ENCODE assay signal across 25 mouse cellular contexts in genomic region chr3:51821551-51821950, GRCm38 (mm10).
DNase-seq lines count a peak whose midpoint lies in the region; ATAC-seq and TF ChIP-seq lines count a peak whose summit lies in the region.
"Had no signal": no experiment of that assay in that cellular context is flagged by ENCODE, and none has a peak within 500 bp of the region (broad histone marks: within the 10 kb centered on the region; RNA-seq: fewer than 3 reads in every experiment).

No protein-coding gene starts in this region.

- intact Hi-C loops in left cerebral cortex, adult 2 months (cut with DNase I), result no loop called here

- H3K27me3 ChIP-seq in heart, embryonic 12.5 days (replicated peaks), result no peaks in the 10 kb centered on the region
- no peaks in the 10 kb centered on the region for H3K27me3 ChIP-seq in limb, embryonic 12.5 days
- no peaks in the 10 kb centered on the region for H3K27me3 ChIP-seq in limb, embryonic 10.5 days (ENCODE audit: low read depth, poor library complexity, severe bottlenecking)
- H3K27me3 ChIP-seq: forebrain, embryonic 13.5 days; hindbrain, embryonic 12.5 days; intestine, embryonic 15.5 days; limb, embryonic 13.5 days; liver, embryonic 13.5 days; midbrain, embryonic 13.5 days; neural tube, embryonic 13.5 days had no signal

- H3K4me3 ChIP-seq in heart, embryonic 12.5 days, result no peak overlapping the region
- H3K4me3 ChIP-seq in limb, embryonic 12.5 days (replicated peaks), result no peak overlapping the region
- H3K4me3 ChIP-seq in limb, embryonic 10.5 days, result no peak overlapping the region
- no peak overlapping the region for H3K4me3 ChIP-seq in left cerebral cortex, adult 2 months
- H3K4me3 ChIP-seq: forebrain, embryonic 13.5 days; hindbrain, embryonic 12.5 days; intestine, embryonic 15.5 days; limb, embryonic 13.5 days; liver, embryonic 13.5 days; midbrain, embryonic 13.5 days; neural tube, embryonic 13.5 days had no signal

- no peak overlapping the region for H3K9ac ChIP-seq in heart, embryonic 12.5 days
- H3K9ac ChIP-seq in limb, embryonic 12.5 days (replicated peaks), result no peak overlapping the region
- H3K9ac ChIP-seq: forebrain, embryonic 13.5 days; hindbrain, embryonic 12.5 days; intestine, embryonic 15.5 days; limb, embryonic 13.5 days; liver, embryonic 13.5 days; midbrain, embryonic 13.5 days; neural tube, embryonic 13.5 days had no signal

- ATAC-seq in heart, embryonic 12.5 days (ENCODE audit: insufficient number of reproducible peaks, low FRiP score), result peak; percentile 77
- no peak for ATAC-seq in limb, embryonic 12.5 days (ENCODE audit: insufficient number of reproducible peaks, insufficient read depth, low FRiP score, low TSS enrichment, low read depth)
- ATAC-seq: CD4-positive, CD25-positive, alpha-beta regulatory T cell, adult 4 months; forebrain, embryonic 13.5 days; hindbrain, postnatal 0 days; intestine, embryonic 15.5 days; midbrain, embryonic 13.5 days had no signal

- no peaks in the 10 kb centered on the region for H3K36me3 ChIP-seq in heart, embryonic 12.5 days
- no peaks in the 10 kb centered on the region for H3K36me3 ChIP-seq in limb, embryonic 12.5 days
- H3K36me3 ChIP-seq in limb, embryonic 10.5 days, result no peaks in the 10 kb centered on the region
- H3K36me3 ChIP-seq: hindbrain, embryonic 12.5 days; intestine, embryonic 15.5 days; limb, embryonic 13.5 days; liver, embryonic 13.5 days; midbrain, embryonic 13.5 days; neural tube, embryonic 13.5 days had no signal

- H3K9me3 ChIP-seq in heart, embryonic 12.5 days (replicated peaks), result no peaks in the 10 kb centered on the region
- no peaks in the 10 kb centered on the region for H3K9me3 ChIP-seq in limb, embryonic 12.5 days
- H3K9me3 ChIP-seq in limb, embryonic 10.5 days (replicated peaks), result no peaks in the 10 kb centered on the region
- H3K9me3 ChIP-seq: forebrain, embryonic 13.5 days; hindbrain, embryonic 12.5 days; intestine, embryonic 15.5 days; limb, embryonic 13.5 days; liver, embryonic 13.5 days; midbrain, embryonic 13.5 days; neural tube, embryonic 13.5 days had no signal

- peaks cover 12% of the 10 kb centered on the region for H3K4me1 ChIP-seq in heart, embryonic 12.5 days (replicated peaks)
- peaks cover 7% of the 10 kb centered on the region for H3K4me1 ChIP-seq in limb, embryonic 12.5 days (replicated peaks)
- H3K4me1 ChIP-seq in limb, embryonic 10.5 days, result no peaks in the 10 kb centered on the region; the same call in 1 of the 2 replicates
- H3K4me1 ChIP-seq: intestine, embryonic 15.5 days; liver, embryonic 13.5 days had no signal

- no peak for TF ChIP-seq CTCF in left cerebral cortex, adult 2 months (IDR thresholded peaks at IDR 0.05)

- WGBS in heart, embryonic 12.5 days, result 31% methylated on average over 10 of the region's 10 CpGs
- WGBS in limb, embryonic 12.5 days, result 90% methylated on average over 10 of the region's 10 CpGs
- 91% methylated on average over 10 of the region's 10 CpGs for WGBS in limb, embryonic 10.5 days

- peak overlapping the region; percentile 27; the same call in 1 of the 2 replicates for H3K27ac ChIP-seq in heart, embryonic 12.5 days (ENCODE audit: poor library complexity, severe bottlenecking)
- H3K27ac ChIP-seq in limb, embryonic 12.5 days, result peak overlapping the region; percentile 31; the same call in 1 of the 2 replicates
- no peak overlapping the region for H3K27ac ChIP-seq in limb, embryonic 10.5 days
- no peak overlapping the region for H3K27ac ChIP-seq in left cerebral cortex, adult 2 months
- H3K27ac ChIP-seq: forebrain, embryonic 13.5 days; hindbrain, embryonic 12.5 days; hindbrain, postnatal 0 days; intestine, embryonic 15.5 days; kidney, postnatal 0 days; limb, embryonic 13.5 days; liver, embryonic 13.5 days; macrophage; midbrain, embryonic 13.5 days; neural tube, embryonic 13.5 days had no signal

- no peak for DNase-seq in heart, adult 11 months
- no peak for DNase-seq in limb, embryonic 10.5 days (ENCODE audit: low spot score)
- DNase-seq in lung, postnatal 10 days, result peak; percentile 52
- DNase-seq in lung, postnatal 36 days, result no peak
- DNase-seq in lung, postnatal 4 days, result peak; percentile 25 to 65
- DNase-seq in left cerebral cortex, adult 2 months (ENCODE audit: extremely low spot score in 1 of 2, low spot score in 2 of 2), result no peak
- DNase-seq: adrenal gland, postnatal 14 days; cerebellum, adult 11 months; cerebellum, adult 9-10 months; cerebellum, postnatal 36 days; gastrocnemius, postnatal 25 days; kidney, adult 2 months; liver, embryonic 13.5 days had no signal

- H3K4me2 ChIP-seq in heart, embryonic 12.5 days, result peak overlapping the region; percentile 14
- no peak overlapping the region for H3K4me2 ChIP-seq in limb, embryonic 12.5 days
- H3K4me2 ChIP-seq: forebrain, embryonic 13.5 days; hindbrain, embryonic 12.5 days; intestine, embryonic 15.5 days; limb, embryonic 13.5 days; liver, embryonic 13.5 days; midbrain, embryonic 13.5 days; neural tube, embryonic 13.5 days had no signal

Comparison
In these comparisons a context has a peak if more than half of its experiments do, and no peak if none do; other contexts are left out.
1. H3K27ac ChIP-seq: peak in heart, embryonic 12.5 days (single experiment) and limb, embryonic 12.5 days (single experiment); none in limb, embryonic 10.5 days (single experiment) and left cerebral cortex, adult 2 months (single experiment).
2. DNase-seq: peak in lung, postnatal 10 days (single experiment) and lung, postnatal 4 days (2 of 2); none in heart, adult 11 months (single experiment), limb, embryonic 10.5 days (single experiment), lung, postnatal 36 days (single experiment) and left cerebral cortex, adult 2 months (0 of 2).